Mouse (Mus musculus) thymus, adult 2 months (tissue): Measurements from ENCODE around the gene Gm45213. TPM values are rescaled to one million over a fixed set of nuclear protein-coding genes. Genes with fewer than 3 reads are reported as not detected.
A peak's percentile ranks its signal among the peaks of the same experiment; 100 is the strongest.

Source experiments
- DNase-seq: peaks from one replicate; pipeline ENCODE4 v3.0.0; 2021
- H3K27ac ChIP-seq: fragments of 200-500 bp; 2 replicates; pipeline ENCODE4 v1.5.1; 2012; ENCODE audit warnings: low read length, control low read depth; ENCODE audit not compliant: control insufficient read depth, insufficient read depth
- H3K27me3 ChIP-seq: fragments of 200-500 bp; 2 replicates; pipeline ENCODE4 v1.6.1; 2012; ENCODE audit warnings: mild to moderate bottlenecking, low read length, moderate library complexity, mixed read lengths; ENCODE audit not compliant: control insufficient read depth, insufficient read depth
- H3K36me3 ChIP-seq: fragments of 200-500 bp; 2 replicates; pipeline ENCODE4 v1.6.1; 2012; ENCODE audit warnings: mild to moderate bottlenecking, low read length, moderate library complexity; ENCODE audit not compliant: control insufficient read depth, insufficient read depth
- H3K4me1 ChIP-seq: fragments of 200-500 bp; replicated peaks from 2 replicates; pipeline ENCODE4 v1.6.1; 2012; ENCODE audit warnings: low read length; ENCODE audit not compliant: control insufficient read depth, insufficient read depth
- H3K4me3 ChIP-seq: fragments of 200-500 bp; 2 replicates; pipeline ENCODE4 v1.5.1; 2012; ENCODE audit warnings: mild to moderate bottlenecking, low read length, control low read depth, moderate library complexity; ENCODE audit not compliant: control insufficient read depth, insufficient read depth
- CTCF ChIP-seq: fragments of 200-500 bp; IDR thresholded peaks from 2 replicates; pipeline ENCODE4 v1.5.1; 2012; ENCODE audit warnings: mild to moderate bottlenecking, control low read depth, low read length, moderate library complexity, borderline replicate concordance; ENCODE audit not compliant: control insufficient read depth, poor library complexity, insufficient read depth; ENCODE audit errors: extremely low read depth
- POLR2A ChIP-seq: fragments of 200-500 bp; IDR thresholded peaks from 2 replicates; pipeline ENCODE4 v1.6.1; 2012; ENCODE audit warnings: mild to moderate bottlenecking, low read length, control low read depth, moderate library complexity; ENCODE audit not compliant: control insufficient read depth, poor library complexity, insufficient read depth; ENCODE audit errors: extremely low read depth
- WGBS: fragments of 180-500 bp; shearing (Covaris S2); methylation state at CpG from one replicate; pipeline ENCODE4 v1.1.7; 2018; 5-methylcytosine and 5-hydroxymethylcytosine counted together
- polyA plus RNA-seq: library from polyadenylated mRNA; depleted of rRNA; stranded (reverse); fragments of >200 nt; gene quantifications from 2 replicates; pipeline ENCODE4 v1.2.3, GENCODE M21; 2012

Gm45213 gene
- polyA plus RNA-seq, 1 experiment = not detected

DNA sequence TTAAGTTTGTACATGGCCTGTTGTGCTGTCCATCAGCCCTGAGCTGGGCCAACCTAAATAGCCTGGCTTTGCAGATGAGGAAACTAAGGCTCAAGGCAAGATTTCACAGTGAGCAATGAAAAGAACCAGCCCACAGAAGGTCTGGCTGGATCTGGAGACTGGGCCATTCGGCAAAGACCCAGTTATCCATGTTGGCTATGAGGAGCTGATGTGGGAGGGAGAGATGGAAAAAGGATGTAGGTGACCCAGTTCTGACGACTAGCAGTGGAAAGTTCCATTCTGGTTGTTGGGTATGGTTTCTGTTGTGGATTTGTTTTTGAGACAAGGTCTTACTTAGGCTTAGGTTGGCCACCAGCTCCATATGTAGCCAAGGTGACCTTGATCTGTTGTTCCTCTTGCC lies 44.7 kb downstream of the Gm45213 start:
- no peak for DNase-seq
- TF ChIP-seq POLR2A = no peak
- TF ChIP-seq CTCF = no peak
- WGBS = 83% methylated on average over 2 of the region's 2 CpGs

DNA sequence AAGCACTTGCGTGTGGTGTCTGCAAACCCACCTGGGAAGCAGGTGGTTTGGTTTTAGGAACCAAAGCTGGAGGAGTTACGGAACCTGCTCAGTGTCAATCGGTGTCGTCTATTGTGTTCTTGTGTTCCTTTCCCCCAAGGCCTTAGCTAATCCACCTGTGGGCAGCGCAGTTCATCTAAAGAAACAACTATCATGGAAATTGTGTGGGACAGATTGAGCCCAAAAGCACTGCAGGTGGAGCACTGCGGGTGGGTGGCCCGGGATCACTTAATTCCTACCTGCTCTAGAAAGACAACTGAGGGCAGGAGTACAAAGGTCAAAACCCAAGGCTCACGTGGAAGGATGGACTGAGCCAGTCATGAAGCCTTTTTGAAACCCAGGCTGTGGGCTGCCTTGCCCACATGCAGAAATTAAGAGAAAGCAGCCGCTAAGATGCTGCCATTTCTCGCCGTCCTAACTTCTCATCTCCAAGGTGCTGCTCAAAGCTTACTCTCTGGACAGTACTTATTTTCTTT lies 47.3 kb downstream of the Gm45213 start:
- DNase-seq = no peak
- no peaks in the 10 kb centered on the region for H3K27me3 ChIP-seq
- H3K27ac ChIP-seq = no peak overlapping the region
- no peaks in the 10 kb centered on the region for H3K4me1 ChIP-seq
- TF ChIP-seq CTCF = no peak
- TF ChIP-seq POLR2A = no peak
- H3K36me3 ChIP-seq = peaks cover 37% of the 10 kb centered on the region
- no peak overlapping the region for H3K4me3 ChIP-seq
- WGBS = 94% methylated on average over 11 of the region's 11 CpGs

More for the DNA sequence above, 44.7 kb downstream of the Gm45213 start:
- Histone ChIP-seq H3K4me1 (no peaks in the 10 kb centered on the region), H3K36me3 (peaks cover 59% of the 10 kb centered on the region), H3K4me3 (no peak overlapping the region), H3K27ac (no peak overlapping the region), H3K27me3 (no peaks in the 10 kb centered on the region)

DNA sequence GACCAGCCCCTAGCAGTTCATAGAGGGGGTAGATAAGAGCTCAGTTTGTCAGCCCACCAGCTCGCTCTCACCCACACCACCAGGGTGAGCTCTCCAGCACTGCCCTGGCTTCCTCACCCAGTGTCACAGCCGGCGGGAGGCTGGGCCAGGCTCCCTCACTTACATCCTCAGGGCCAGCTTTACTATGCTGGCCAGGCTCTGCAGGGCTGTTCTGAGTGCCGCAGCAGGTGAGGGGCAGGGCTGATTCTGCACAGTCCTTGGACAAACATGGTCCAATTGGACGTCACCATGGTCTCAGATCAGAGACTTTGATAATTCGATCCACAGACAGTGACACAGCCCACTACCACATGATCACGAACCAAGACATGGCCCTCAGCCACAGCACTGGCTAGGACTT lies 48.2 kb downstream of the Gm45213 start:
- no peaks in the 10 kb centered on the region for H3K4me1 ChIP-seq
- DNase-seq = no peak
- TF ChIP-seq CTCF = no peak
- no peak for TF ChIP-seq POLR2A
- WGBS = 97% methylated on average over 7 of the region's 7 CpGs
- H3K27ac ChIP-seq = no peak overlapping the region
- H3K36me3 ChIP-seq = peaks cover 32% of the 10 kb centered on the region
- no peaks in the 10 kb centered on the region for H3K27me3 ChIP-seq
- no peak overlapping the region for H3K4me3 ChIP-seq

DNA sequence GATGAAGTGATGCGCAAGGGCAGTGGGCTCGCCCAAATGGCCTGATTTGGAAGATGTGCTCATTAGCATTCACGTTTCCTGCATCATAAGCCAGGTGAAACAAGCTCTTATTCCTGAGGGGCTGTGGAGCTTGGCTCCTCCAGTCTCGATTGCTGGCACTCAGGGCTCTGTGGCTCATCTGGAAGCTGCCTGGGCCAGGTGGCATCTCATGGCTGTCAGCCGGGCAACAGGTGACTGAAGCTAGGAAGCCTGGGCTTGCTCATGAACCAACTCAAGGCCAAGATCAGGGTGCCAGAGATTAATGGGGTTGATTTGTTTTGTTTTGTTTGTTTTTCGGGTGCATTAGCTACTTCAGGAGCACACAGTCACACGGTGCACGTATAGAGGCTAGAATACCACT lies 49.3 kb downstream of the Gm45213 start:
- Histone ChIP-seq H3K36me3 (peaks cover 25% of the 10 kb centered on the region), H3K27me3 (no peaks in the 10 kb centered on the region), H3K27ac (no peak overlapping the region), H3K4me3 (no peak overlapping the region), H3K4me1 (no peaks in the 10 kb centered on the region)
- no peak for DNase-seq
- TF ChIP-seq CTCF = no peak
- no peak for TF ChIP-seq POLR2A
- 93% methylated on average over 8 of the region's 8 CpGs for WGBS

DNA sequence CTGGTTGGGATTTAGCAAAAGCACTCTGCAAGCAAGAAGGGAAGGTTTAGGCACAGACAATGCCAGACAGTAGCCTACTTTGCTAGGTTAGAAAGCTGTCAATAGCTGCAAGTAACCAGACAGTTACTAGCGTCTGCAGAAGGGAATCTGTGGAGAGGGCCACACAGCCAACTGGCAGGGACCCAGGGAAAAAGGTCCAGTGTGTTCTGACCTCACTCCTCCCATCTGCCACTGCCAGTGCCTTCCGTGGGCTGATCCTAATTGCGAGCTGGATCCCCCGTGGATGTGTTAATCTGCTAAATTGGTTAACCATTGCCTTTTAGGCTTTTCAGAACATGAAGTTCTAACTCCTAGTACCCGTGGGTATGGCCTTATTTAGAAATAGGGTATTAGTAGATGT lies 50.7 kb downstream of the Gm45213 start:
- H3K36me3 ChIP-seq = peaks cover 12% of the 10 kb centered on the region
- no peak for DNase-seq
- WGBS = 85% methylated on average over 5 of the region's 5 CpGs

DNA sequence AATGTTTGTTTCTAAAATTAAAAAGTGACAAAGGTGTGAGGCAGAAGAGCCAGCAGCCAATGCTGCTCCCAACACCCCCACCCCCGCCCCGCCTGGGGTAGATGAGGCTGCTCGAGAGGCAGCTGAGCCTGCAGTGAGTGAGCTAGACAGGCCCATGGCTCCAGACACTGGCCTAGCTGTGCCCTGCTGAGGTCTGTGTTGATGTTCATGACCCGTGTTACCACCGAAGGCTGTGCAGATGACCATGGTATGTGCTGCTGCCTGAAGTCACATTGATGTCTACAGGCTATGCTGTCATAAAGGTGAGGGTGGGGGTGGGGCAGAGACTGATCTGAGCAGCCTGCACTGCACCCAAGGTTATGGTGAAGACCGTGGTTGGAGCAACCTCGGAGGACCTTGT lies 55.4 kb downstream of the Gm45213 start:
- no peak overlapping the region for H3K27ac ChIP-seq
- no peak for TF ChIP-seq POLR2A
- TF ChIP-seq CTCF = no peak
- no peak overlapping the region for H3K4me3 ChIP-seq
- no peaks in the 10 kb centered on the region for H3K4me1 ChIP-seq
- H3K36me3 ChIP-seq = no peaks in the 10 kb centered on the region
- no peaks in the 10 kb centered on the region for H3K27me3 ChIP-seq
- DNase-seq = no peak
- 94% methylated on average over 7 of the region's 7 CpGs for WGBS

More for the DNA sequence above, 50.7 kb downstream of the Gm45213 start:
- Histone ChIP-seq H3K4me3 (no peak overlapping the region), H3K4me1 (no peaks in the 10 kb centered on the region), H3K27me3 (no peaks in the 10 kb centered on the region), H3K27ac (no peak overlapping the region)
- TF ChIP-seq POLR2A (no peak), CTCF (no peak)

DNA sequence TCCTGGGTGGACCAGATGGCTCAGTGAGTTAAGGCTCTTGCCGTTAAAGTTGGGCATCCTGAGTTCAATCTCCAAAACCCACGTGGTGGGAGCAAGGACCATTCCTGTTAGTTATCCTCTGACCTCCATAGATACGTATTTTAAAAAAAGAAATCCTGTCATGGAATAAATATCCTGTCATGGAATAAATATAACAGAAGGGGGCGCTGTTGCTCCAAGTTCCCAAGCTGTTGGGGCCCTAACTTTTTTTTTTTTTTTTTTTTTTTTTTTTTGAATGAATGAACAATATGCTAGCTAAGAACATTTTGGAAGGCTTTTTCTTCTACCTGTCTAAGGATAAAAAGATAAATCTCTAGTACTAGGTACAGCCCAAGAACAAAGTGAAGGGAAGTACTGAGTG lies 58.5 kb downstream of the Gm45213 start:
- no peaks in the 10 kb centered on the region for H3K36me3 ChIP-seq
- TF ChIP-seq CTCF (no peak), POLR2A (no peak)
- H3K4me3 ChIP-seq = no peak overlapping the region
- H3K4me1 ChIP-seq = no peaks in the 10 kb centered on the region
- 5% methylated on average over 4 of the region's 4 CpGs for whole genome bisulfite sequencing
- H3K27me3 ChIP-seq = no peaks in the 10 kb centered on the region
- peak; percentile 23 for DNase-seq
- no peak overlapping the region for H3K27ac ChIP-seq
